Mouse (Mus musculus): Measurements from ENCODE around the gene Prl6a1. TPM values are rescaled to one million over a fixed set of nuclear protein-coding genes. Genes with fewer than 3 reads are reported as not detected.

Gene Prl6a1
- not detected for total RNA-seq (2021)
- long read RNA-seq, experiment 1, result 0 reads
- long read RNA-seq, experiment 2, result 0 reads

DNA sequence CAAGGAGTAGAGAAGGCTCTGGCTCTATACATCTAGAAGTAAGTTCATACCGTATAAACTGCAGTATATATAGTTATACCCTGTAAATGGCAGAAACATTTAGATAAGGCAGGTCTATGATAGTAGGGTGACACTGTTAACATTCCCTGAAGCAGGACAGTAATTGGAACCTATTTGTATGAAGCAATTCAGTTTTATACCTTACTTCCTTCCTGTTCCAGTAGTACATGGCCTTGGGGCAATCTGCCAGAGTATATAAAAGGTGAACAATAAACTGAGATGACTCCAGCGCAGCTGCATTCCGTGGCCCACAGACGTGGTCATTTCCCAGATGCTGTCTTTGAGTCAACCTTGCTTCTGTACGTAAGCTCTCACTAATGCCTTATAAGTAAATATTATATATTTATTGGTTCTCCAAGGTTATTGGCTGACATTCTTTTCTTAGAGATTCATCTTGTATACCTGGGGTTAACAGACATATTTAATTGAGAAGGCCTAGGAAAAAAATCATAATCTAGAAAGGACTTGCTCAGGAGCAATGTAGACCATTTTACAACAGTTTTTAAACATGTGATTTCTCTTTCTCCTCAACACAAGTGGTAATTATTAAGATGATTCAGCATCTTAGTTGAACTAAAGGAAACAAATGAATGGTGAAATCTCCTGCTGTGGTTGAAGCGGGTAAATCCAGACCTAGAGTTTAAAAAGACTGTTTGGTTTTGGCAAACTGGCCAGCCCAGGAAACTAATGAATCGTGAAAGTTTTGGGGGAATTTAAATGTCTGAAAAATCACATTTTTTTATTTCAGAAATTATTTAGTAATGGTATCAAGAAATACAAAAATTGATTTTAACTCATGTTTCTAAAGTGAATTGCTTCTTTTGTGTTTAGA is at the start of gene Prl6a1:
Gene Prl6a1 (plus strand): TSS at position 294 of the 892 bp plus-strand sequence.
- intact Hi-C loops (cut with DNase I; ENCODE audit: low total_unique reads), result no loop called here
- no peak for DNase-seq

DNA sequence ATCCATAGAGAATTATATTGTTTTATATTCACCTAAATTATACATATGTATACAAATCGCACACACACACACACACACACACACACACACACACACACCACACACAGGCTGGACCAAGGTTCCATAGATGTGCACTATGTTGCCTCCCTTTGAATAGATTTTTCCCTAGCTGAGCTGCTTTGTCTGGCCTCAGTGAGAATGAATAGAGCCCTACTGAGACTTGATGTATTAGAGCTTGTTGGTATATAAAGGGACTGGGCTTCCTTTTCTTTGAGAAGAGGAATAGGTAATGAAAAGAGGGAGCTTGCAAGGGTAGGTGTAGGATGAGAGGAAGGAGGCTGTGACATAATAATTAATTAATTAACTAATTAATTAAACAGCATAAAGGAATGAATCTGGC is 22.6 kb downstream of the Prl6a1 start:
- intact Hi-C loops (cut with DNase I; ENCODE audit: low total_unique reads), result no loop called here

DNA sequence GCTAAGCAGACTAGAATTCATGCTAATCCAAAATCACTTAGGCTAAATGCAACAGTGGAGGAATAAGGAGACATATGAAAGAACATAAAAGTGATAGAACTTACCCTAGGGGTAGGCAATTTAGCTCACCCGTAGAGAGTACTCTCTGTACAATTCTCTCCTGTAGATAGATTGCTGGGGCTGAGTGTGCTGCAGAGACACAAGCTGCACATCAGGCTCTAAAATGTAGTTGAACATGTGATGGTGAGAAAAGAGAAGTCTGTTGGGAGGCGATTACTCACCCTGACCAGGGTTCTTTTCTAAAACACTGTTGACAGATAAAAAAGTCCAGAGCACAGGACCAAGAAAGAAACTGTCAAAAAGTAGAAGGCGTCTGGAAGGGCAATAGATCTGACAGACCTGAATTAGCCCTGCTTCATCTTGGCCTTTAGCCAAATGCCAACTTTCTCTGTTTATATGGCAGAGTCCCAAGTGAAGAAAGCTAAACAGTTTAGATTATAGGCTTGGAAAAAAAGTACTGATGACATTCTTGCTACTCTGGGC is 30.4 kb downstream of the Prl6a1 start:
- no peak for DNase-seq
- intact Hi-C loops (cut with DNase I; ENCODE audit: low total_unique reads), result no loop called here

More for the DNA sequence above, 22.6 kb downstream of the Prl6a1 start:
- DNase-seq, result no peak

DNA sequence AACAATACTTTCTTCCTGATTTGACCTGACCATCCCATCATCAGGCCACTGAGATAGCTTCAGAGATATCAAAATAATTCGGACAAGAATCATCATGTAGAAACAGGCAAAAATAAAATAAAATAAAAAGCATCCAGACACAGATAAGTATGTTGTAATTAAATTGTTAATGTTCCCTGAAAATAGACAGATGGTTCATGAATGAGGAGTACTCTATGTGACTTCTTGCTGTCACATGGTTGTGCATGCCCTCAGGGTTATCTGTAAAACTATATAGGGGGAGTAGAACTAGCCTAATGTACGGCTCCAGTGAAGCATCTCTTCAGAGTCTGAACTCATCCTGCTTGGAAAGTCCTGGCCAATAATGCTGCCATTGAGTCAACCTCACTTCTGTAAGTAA is 32.9 kb downstream of the Prl6a1 start, which contains the start of gene Prl8a2:
Gene Prl8a2 (plus strand): TSS at position 301 of the 400 bp plus-strand sequence.
- intact Hi-C loops (cut with DNase I; ENCODE audit: low total_unique reads), result no loop called here
- DNase-seq, result no peak

Other genes with a start within 250 kb of the Prl6a1 start
- not detected for gene Prl3d1, start 218.4 kb upstream of the Prl6a1 start, total RNA-seq (2021)
- gene Prl3d2, start 190.9 kb upstream of the Prl6a1 start, total RNA-seq (2021), result not detected
- gene Prl3d3, start 155.8 kb upstream of the Prl6a1 start, total RNA-seq (2021), result not detected
- gene Prl3c1, start 116.0 kb upstream of the Prl6a1 start, total RNA-seq (2021), result not detected
- not detected for gene Prl3b1, start 70.8 kb upstream of the Prl6a1 start, total RNA-seq (2021)
- gene Prl3a1, start 53.2 kb upstream of the Prl6a1 start, total RNA-seq (2021), result not detected
- gene Prl8a2, start 33.0 kb downstream of the Prl6a1 start, total RNA-seq (2021), result not detected
- gene Prl2b1, start 78.2 kb downstream of the Prl6a1 start, total RNA-seq (2021), result not detected
- not detected for gene Prl8a6, start 126.1 kb downstream of the Prl6a1 start, total RNA-seq (2021)
- gene Prl8a8, start 200.6 kb downstream of the Prl6a1 start, total RNA-seq (2021), result not detected

All from gastrocnemius, postnatal 14 days (tissue).